Mouse (Mus musculus): Measurements from ENCODE around the gene Rab13. TPM values are rescaled to one million over a fixed set of nuclear protein-coding genes. Genes with fewer than 3 reads are reported as not detected.

Rab13 gene
- polyA plus RNA-seq, 1 experiment from 2014 or later: 23.1 TPM

DNA sequence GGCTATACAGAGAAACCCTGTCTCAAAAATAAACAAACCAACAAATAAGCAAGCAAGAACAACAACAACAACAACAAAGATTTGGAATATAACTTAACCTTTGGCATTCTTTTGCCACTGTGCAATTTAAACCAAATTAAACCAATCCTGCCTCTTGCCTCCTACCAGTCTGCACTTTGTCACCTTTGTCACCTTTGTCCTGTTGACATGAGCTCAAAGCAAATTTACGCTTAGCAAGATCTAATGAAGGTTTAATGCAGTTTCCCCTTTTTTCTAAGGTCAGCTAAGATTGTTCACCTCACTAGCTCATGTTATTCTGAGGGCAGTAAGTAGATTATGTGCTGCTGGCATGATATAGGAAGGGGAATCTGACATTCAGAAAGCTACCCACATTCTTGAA is 15.9 kb upstream of the Rab13 start:
- no peak for ATAC-seq
- no peak overlapping the region for H3K4me2 ChIP-seq (replicated peaks; ENCODE audit: low read depth)
- 60% methylated on average over 1 of the region's 1 CpGs for WGBS

DNA sequence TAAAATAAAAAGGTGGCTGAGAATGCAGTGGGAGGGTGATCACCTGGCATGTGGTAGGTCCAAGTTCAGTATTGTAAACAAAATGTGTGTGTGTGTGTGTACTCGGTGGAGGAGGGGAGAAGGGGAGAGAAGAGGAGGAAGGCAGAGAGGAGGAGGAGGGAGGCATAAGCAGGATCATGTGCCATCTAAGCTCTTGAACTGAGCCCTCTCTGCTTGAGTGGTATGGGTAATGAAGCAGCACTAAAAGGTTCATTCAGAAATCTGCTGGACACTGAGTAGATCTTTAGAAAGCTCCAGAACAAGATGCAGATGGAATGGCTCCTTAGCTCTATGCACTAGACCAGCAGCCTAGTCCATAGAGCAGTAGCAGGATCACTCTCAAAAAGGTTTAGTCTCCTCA is 10.6 kb upstream of the Rab13 start:
- no peak overlapping the region for H3K4me2 ChIP-seq (replicated peaks; ENCODE audit: low read depth)
- peaks cover 5% of the 10 kb centered on the region; the same call in 1 of the 2 replicates for H3K36me3 ChIP-seq (ENCODE audit: control insufficient read depth, insufficient read depth)
- H3K27me3 ChIP-seq (replicated peaks; ENCODE audit: control insufficient read depth, insufficient read depth, low read length): no peaks in the 10 kb centered on the region
- ATAC-seq: no peak
- 40% methylated on average over 1 of the region's 1 CpGs for WGBS
- H3K4me3 ChIP-seq (ENCODE audit: low read depth, low read length): no peak overlapping the region
- H3K4me1 ChIP-seq (replicated peaks; ENCODE audit: control insufficient read depth, insufficient read depth, low read length): no peaks in the 10 kb centered on the region
- TF ChIP-seq CTCF (IDR thresholded peaks at IDR 0.05; ENCODE audit: low read depth): no peak
- no peak overlapping the region for H3K27ac ChIP-seq (ENCODE audit: low read depth, low read length)
- H3K9ac ChIP-seq (ENCODE audit: low read depth, low read length): no peak overlapping the region
- H3K9me3 ChIP-seq (ENCODE audit: control insufficient read depth): no peaks in the 10 kb centered on the region

More for the DNA sequence above, 15.9 kb upstream of the Rab13 start:
- Histone ChIP-seq H3K27me3 (replicated peaks; ENCODE audit: control insufficient read depth, insufficient read depth, low read length) (no peaks in the 10 kb centered on the region), H3K9me3 (ENCODE audit: control insufficient read depth) (no peaks in the 10 kb centered on the region), H3K9ac (ENCODE audit: low read depth, low read length) (no peak overlapping the region), H3K4me1 (replicated peaks; ENCODE audit: control insufficient read depth, insufficient read depth, low read length) (no peaks in the 10 kb centered on the region; the same call in 1 of the 2 replicates), H3K36me3 (ENCODE audit: control insufficient read depth, insufficient read depth) (no peaks in the 10 kb centered on the region), H3K4me3 (ENCODE audit: low read depth, low read length) (no peak overlapping the region), H3K27ac (ENCODE audit: low read depth, low read length) (no peak overlapping the region)
- TF ChIP-seq CTCF (IDR thresholded peaks at IDR 0.05; ENCODE audit: low read depth): no peak

DNA sequence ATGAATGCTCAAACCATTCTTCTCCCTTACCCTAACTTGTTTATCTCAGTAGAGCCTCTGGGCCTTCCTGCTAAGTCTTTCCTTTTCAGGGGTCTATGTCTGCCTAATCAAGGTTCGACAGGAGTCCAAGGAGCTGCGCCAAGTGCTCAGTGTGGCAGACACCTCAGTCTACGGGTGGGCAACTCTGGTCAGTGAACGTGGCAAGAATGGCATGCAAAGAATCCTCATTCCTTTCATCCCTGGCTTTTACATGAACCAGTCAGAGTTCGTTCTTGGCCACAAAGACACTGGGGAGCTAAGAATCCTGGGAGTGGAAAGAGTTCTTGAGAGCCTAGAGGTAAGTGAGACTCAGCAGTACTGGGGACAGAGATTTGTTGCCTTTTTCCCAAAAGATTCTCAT is 9.9 kb upstream of the Rab13 start:
- no peak overlapping the region for H3K4me3 ChIP-seq (ENCODE audit: low read depth, low read length)

DNA sequence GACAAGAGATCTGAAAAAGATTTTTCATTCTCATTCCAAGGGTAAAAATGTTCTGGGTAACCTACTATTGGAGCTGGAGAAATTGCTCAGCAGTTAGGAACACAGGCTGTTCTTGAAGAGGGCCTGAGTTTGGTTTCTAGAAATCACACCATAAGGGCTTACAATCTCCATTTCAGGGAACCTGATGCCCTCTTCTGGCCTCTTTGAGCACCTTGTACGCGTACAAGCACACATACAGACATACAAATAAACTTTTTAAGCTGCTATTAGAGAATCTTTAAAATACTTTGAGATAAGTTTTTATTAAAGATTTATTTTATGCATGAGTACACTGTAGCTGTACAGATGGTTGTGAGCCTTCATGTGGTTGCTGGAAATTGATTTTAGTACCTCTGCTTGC is 8.9 kb upstream of the Rab13 start:
- no peak for TF ChIP-seq CTCF (IDR thresholded peaks at IDR 0.05; ENCODE audit: low read depth)
- WGBS: 99% methylated on average over 2 of the region's 2 CpGs
- H3K4me2 ChIP-seq (replicated peaks; ENCODE audit: low read depth): no peak overlapping the region
- H3K9ac ChIP-seq (ENCODE audit: low read depth, low read length): no peak overlapping the region
- ATAC-seq: no peak
- H3K36me3 ChIP-seq (ENCODE audit: control insufficient read depth, insufficient read depth): peaks cover 13% of the 10 kb centered on the region; the same call in 1 of the 2 replicates
- H3K4me3 ChIP-seq (ENCODE audit: low read depth, low read length): no peak overlapping the region
- no peaks in the 10 kb centered on the region for H3K27me3 ChIP-seq (replicated peaks; ENCODE audit: control insufficient read depth, insufficient read depth, low read length)
- H3K27ac ChIP-seq (ENCODE audit: low read depth, low read length): no peak overlapping the region
- H3K9me3 ChIP-seq (ENCODE audit: control insufficient read depth): no peaks in the 10 kb centered on the region
- H3K4me1 ChIP-seq (replicated peaks; ENCODE audit: control insufficient read depth, insufficient read depth, low read length): no peaks in the 10 kb centered on the region

More for the DNA sequence above, 9.9 kb upstream of the Rab13 start:
- Histone ChIP-seq H3K4me1 (replicated peaks; ENCODE audit: control insufficient read depth, insufficient read depth, low read length) (no peaks in the 10 kb centered on the region), H3K9ac (ENCODE audit: low read depth, low read length) (no peak overlapping the region), H3K27me3 (replicated peaks; ENCODE audit: control insufficient read depth, insufficient read depth, low read length) (no peaks in the 10 kb centered on the region), H3K36me3 (ENCODE audit: control insufficient read depth, insufficient read depth) (peaks cover 12% of the 10 kb centered on the region; the same call in 1 of the 2 replicates), H3K9me3 (ENCODE audit: control insufficient read depth) (no peaks in the 10 kb centered on the region), H3K4me2 (replicated peaks; ENCODE audit: low read depth) (no peak overlapping the region), H3K27ac (ENCODE audit: low read depth, low read length) (no peak overlapping the region)
- TF ChIP-seq CTCF (IDR thresholded peaks at IDR 0.05; ENCODE audit: low read depth): no peak
- WGBS: 73% methylated on average over 5 of the region's 5 CpGs
- no peak for ATAC-seq

DNA sequence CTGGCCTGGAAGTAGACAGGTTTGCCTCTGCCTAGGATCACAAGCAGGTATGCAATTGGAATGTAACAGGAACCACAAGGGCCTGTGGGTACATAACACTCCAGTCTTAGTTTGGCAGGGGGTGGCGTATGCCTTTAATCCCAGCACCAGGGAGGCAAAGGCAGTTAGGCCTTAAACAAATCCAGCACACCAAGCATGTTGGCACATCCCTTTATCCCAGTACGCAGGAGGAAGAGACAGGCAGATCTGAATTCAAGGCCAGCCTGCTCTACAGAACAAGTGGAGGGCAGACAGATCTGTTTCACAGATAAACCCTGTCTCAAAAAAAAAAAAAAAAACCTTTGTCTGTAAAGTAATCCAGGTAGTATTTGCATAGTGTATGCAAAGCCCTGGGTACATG is 4.8 kb upstream of the Rab13 start:
- H3K27ac ChIP-seq (ENCODE audit: low read depth, low read length): no peak overlapping the region; the same call in none of the 2 replicates
- WGBS: 92% methylated on average over 2 of the region's 2 CpGs

DNA sequence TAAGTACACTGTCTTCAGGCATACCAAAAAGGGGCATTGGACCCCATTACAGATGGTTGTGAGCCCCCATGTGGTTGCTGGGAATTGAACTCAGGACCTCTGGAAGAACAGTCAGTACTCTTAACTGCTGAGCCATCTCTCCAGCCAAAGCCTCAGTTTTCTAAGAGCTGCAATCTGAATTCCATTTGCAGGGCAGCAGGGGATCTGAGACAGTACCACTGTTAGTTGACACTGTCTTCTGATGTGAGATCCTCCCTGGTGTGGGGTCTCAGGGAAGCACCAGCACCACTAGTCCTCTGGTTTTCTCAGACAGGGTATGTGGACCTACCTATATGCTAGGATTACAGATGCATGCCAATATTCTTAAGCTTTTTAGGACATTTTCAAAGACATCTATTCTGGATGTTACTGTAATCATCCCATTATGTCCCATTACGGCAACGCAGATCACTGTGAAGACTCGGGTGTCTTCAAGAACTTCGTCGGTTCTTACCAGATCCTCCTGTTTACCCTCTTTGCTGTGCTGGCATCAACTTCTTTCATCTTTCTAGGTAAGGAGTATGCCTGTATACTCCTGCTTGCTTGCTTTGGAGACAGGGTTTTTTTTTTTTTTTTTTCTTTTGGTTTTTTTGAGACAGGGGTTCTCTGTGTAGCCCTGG is 3.5 kb upstream of the Rab13 start:
- no peak for TF ChIP-seq CTCF (IDR thresholded peaks at IDR 0.05; ENCODE audit: low read depth)
- Histone ChIP-seq H3K9ac (ENCODE audit: low read depth, low read length) (no peak overlapping the region), H3K36me3 (ENCODE audit: control insufficient read depth, insufficient read depth) (peaks cover 31% of the 10 kb centered on the region), H3K4me2 (replicated peaks; ENCODE audit: low read depth) (no peak overlapping the region), H3K4me1 (replicated peaks; ENCODE audit: control insufficient read depth, insufficient read depth, low read length) (0 out of 2 replicates have a peak, but pooled peaks cover 7% of the 10 kb centered on the region), H3K27ac (ENCODE audit: low read depth, low read length) (no peak overlapping the region), H3K4me3 (ENCODE audit: low read depth, low read length) (no peak overlapping the region), H3K9me3 (ENCODE audit: control insufficient read depth) (no peaks in the 10 kb centered on the region), H3K27me3 (replicated peaks; ENCODE audit: control insufficient read depth, insufficient read depth, low read length) (no peaks in the 10 kb centered on the region)
- no peak for ATAC-seq
- 90% methylated on average over 5 of the region's 5 CpGs for WGBS

More for the DNA sequence above, 4.8 kb upstream of the Rab13 start:
- Histone ChIP-seq H3K4me1 (replicated peaks; ENCODE audit: control insufficient read depth, insufficient read depth, low read length) (0 out of 2 replicates have a peak, but pooled peaks cover 5% of the 10 kb centered on the region), H3K27me3 (replicated peaks; ENCODE audit: control insufficient read depth, insufficient read depth, low read length) (no peaks in the 10 kb centered on the region), H3K9me3 (ENCODE audit: control insufficient read depth) (no peaks in the 10 kb centered on the region), H3K4me3 (ENCODE audit: low read depth, low read length) (no peak overlapping the region), H3K36me3 (ENCODE audit: control insufficient read depth, insufficient read depth) (peaks cover 31% of the 10 kb centered on the region), H3K9ac (ENCODE audit: low read depth, low read length) (no peak overlapping the region), H3K4me2 (replicated peaks; ENCODE audit: low read depth) (no peak overlapping the region)
- no peak for TF ChIP-seq CTCF (IDR thresholded peaks at IDR 0.05; ENCODE audit: low read depth)
- ATAC-seq: no peak
